14 mouse cellular contexts compared by ENCODE assay signal in genomic region chr8:127553582-127553981, GRCm38 (mm10).
DNase-seq lines count a peak whose midpoint lies in the region; ATAC-seq lines count a peak whose summit lies in the region.
"Had no signal": no experiment of that assay in that cellular context is flagged by ENCODE, and none has a peak within 500 bp of the region (broad histone marks: within the 10 kb centered on the region; RNA-seq: fewer than 3 reads in every experiment).

No protein-coding gene starts in this region.

- H3K4me3 ChIP-seq in hindbrain, embryonic 14.5 days (replicated peaks; ENCODE audit: low read length), result no peak overlapping the region
- no peak overlapping the region for H3K4me3 ChIP-seq in hindbrain, embryonic 12.5 days
- no peak overlapping the region for H3K4me3 ChIP-seq in embryonic facial prominence, embryonic 12.5 days
- no peak overlapping the region for H3K4me3 ChIP-seq in limb, embryonic 15.5 days
- H3K4me3 ChIP-seq: erythroblast, embryonic 14.5 days; liver, embryonic 15.5 days had no signal

- no peak for DNase-seq in hindbrain, embryonic 14.5 days (ENCODE audit: low spot score)
- peak; percentile 11 to 50 for DNase-seq in kidney, adult 8-10 months
- no peak for DNase-seq in heart, postnatal 4 days
- DNase-seq in retina, embryonic 14.5 days (ENCODE audit: low spot score), result no peak
- DNase-seq: cerebellum, adult 9-11 months; heart, adult 18-20 months; lung, postnatal 4 days; thymus, postnatal 14 days had no signal

- no peaks in the 10 kb centered on the region for H3K36me3 ChIP-seq in hindbrain, embryonic 14.5 days (replicated peaks; ENCODE audit: control insufficient read depth, insufficient read depth)
- H3K36me3 ChIP-seq in hindbrain, embryonic 12.5 days, result no peaks in the 10 kb centered on the region
- no peaks in the 10 kb centered on the region for H3K36me3 ChIP-seq in embryonic facial prominence, embryonic 12.5 days
- H3K36me3 ChIP-seq in limb, embryonic 15.5 days, result no peaks in the 10 kb centered on the region
- H3K36me3 ChIP-seq: liver, embryonic 15.5 days had no signal

- H3K9ac ChIP-seq in hindbrain, embryonic 14.5 days, result no peak overlapping the region
- no peak overlapping the region for H3K9ac ChIP-seq in hindbrain, embryonic 12.5 days
- no peak overlapping the region for H3K9ac ChIP-seq in embryonic facial prominence, embryonic 12.5 days
- no peak overlapping the region for H3K9ac ChIP-seq in limb, embryonic 15.5 days
- H3K9ac ChIP-seq: liver, embryonic 15.5 days had no signal

- no peaks in the 10 kb centered on the region for H3K9me3 ChIP-seq in hindbrain, embryonic 14.5 days (ENCODE audit: control insufficient read depth, low read length)
- H3K9me3 ChIP-seq in hindbrain, embryonic 12.5 days (replicated peaks), result no peaks in the 10 kb centered on the region
- no peaks in the 10 kb centered on the region for H3K9me3 ChIP-seq in embryonic facial prominence, embryonic 12.5 days
- no peaks in the 10 kb centered on the region for H3K9me3 ChIP-seq in limb, embryonic 15.5 days
- H3K9me3 ChIP-seq: liver, embryonic 15.5 days had no signal

- 76% methylated on average over 5 of the region's 5 CpGs for WGBS in hindbrain, embryonic 14.5 days
- 78% methylated on average over 5 of the region's 5 CpGs for WGBS in hindbrain, embryonic 12.5 days
- 29% methylated on average over 5 of the region's 5 CpGs for WGBS in embryonic facial prominence, embryonic 12.5 days
- 38% methylated on average over 5 of the region's 5 CpGs for WGBS in limb, embryonic 15.5 days

- H3K27ac ChIP-seq in hindbrain, embryonic 14.5 days, result 0 out of 2 replicates have a peak overlapping the region, but pooled peaks have one; percentile 15
- no peak overlapping the region for H3K27ac ChIP-seq in hindbrain, embryonic 12.5 days
- H3K27ac ChIP-seq in embryonic facial prominence, embryonic 12.5 days, result no peak overlapping the region
- 0 out of 2 replicates have a peak overlapping the region, but pooled peaks have one; percentile 38 for H3K27ac ChIP-seq in limb, embryonic 15.5 days
- H3K27ac ChIP-seq: liver, embryonic 15.5 days had no signal

- ATAC-seq in hindbrain, embryonic 14.5 days (ENCODE audit: low FRiP score), result no peak
- ATAC-seq in hindbrain, embryonic 12.5 days (ENCODE audit: low FRiP score), result no peak
- ATAC-seq in embryonic facial prominence, embryonic 12.5 days (ENCODE audit: insufficient number of reproducible peaks, insufficient read depth, low FRiP score, low TSS enrichment), result no peak
- ATAC-seq in limb, embryonic 15.5 days (ENCODE audit: insufficient number of reproducible peaks, low FRiP score, low TSS enrichment, low read depth), result no peak
- ATAC-seq: intestine, postnatal 0 days had no signal

- H3K4me2 ChIP-seq in hindbrain, embryonic 14.5 days (replicated peaks), result no peak overlapping the region
- no peak overlapping the region for H3K4me2 ChIP-seq in hindbrain, embryonic 12.5 days (replicated peaks)
- H3K4me2 ChIP-seq in embryonic facial prominence, embryonic 12.5 days (replicated peaks), result 0 out of 2 replicates have a peak overlapping the region, but pooled peaks have one; percentile 7
- no peak overlapping the region for H3K4me2 ChIP-seq in limb, embryonic 15.5 days
- H3K4me2 ChIP-seq: liver, embryonic 15.5 days had no signal

- H3K4me1 ChIP-seq in hindbrain, embryonic 14.5 days (replicated peaks; ENCODE audit: control insufficient read depth, insufficient read depth, low read length), result peaks cover 22% of the 10 kb centered on the region; the same call in 1 of the 2 replicates
- peaks cover 16% of the 10 kb centered on the region for H3K4me1 ChIP-seq in hindbrain, embryonic 12.5 days
- peaks cover 33% of the 10 kb centered on the region for H3K4me1 ChIP-seq in embryonic facial prominence, embryonic 12.5 days
- H3K4me1 ChIP-seq in limb, embryonic 15.5 days, result peaks cover 26% of the 10 kb centered on the region

- no peaks in the 10 kb centered on the region for H3K27me3 ChIP-seq in hindbrain, embryonic 14.5 days (ENCODE audit: control insufficient read depth, insufficient read depth, low read length)
- H3K27me3 ChIP-seq in hindbrain, embryonic 12.5 days, result no peaks in the 10 kb centered on the region
- H3K27me3 ChIP-seq in embryonic facial prominence, embryonic 12.5 days, result no peaks in the 10 kb centered on the region
- H3K27me3 ChIP-seq in limb, embryonic 15.5 days, result no peaks in the 10 kb centered on the region
- H3K27me3 ChIP-seq: liver, embryonic 15.5 days had no signal

Comparison
In these comparisons a context has a peak if more than half of its experiments do, and no peak if none do; other contexts are left out.
1. H3K27ac ChIP-seq: peak in hindbrain, embryonic 14.5 days (single experiment) and limb, embryonic 15.5 days (single experiment); none in hindbrain, embryonic 12.5 days (single experiment) and embryonic facial prominence, embryonic 12.5 days (single experiment).
2. DNase-seq: peak in kidney, adult 8-10 months (2 of 2); none in hindbrain, embryonic 14.5 days (single experiment), heart, postnatal 4 days (single experiment) and retina, embryonic 14.5 days (single experiment).